Mouse (Mus musculus): ENCODE results near the gene Slc25a39. TPM values are rescaled to one million over a fixed set of nuclear protein-coding genes. Genes with fewer than 3 reads are reported as not detected.
A peak's percentile ranks its signal among the peaks of the same experiment; 100 is the strongest.
"Not testable (repeated sequence)": the region's sequence is repeated elsewhere in the genome, so short reads cannot be mapped to it uniquely, and the experiment has no call there.

Gene Slc25a39
- total RNA-seq, 1 experiment from 2014 or later = 415 TPM

GRCm38 (mm10) chr11:102396671-102397141 is 11.0 kb downstream of the Slc25a39 start:
- no peak for DNase-seq

- DNase-seq = no peak
These were observed 11.5 kb downstream of the Slc25a39 start for GRCm38 (mm10) chr11:102396263-102396662.

GRCm38 (mm10) chr11:102395250-102395649 is 12.5 kb downstream of the Slc25a39 start:
- DNase-seq = peak; percentile 7

- peak; percentile 73 for DNase-seq
These were observed 13.2 kb downstream of the Slc25a39 start for GRCm38 (mm10) chr11:102394421-102395124.

- peak; percentile 45 for DNase-seq
These were observed 13.9 kb downstream of the Slc25a39 start for GRCm38 (mm10) chr11:102393719-102394420.

GRCm38 (mm10) chr11:102393238-102393634 is 14.5 kb downstream of the Slc25a39 start, which contains the start of gene Rundc3a:
TSS of gene Rundc3a (plus strand) at chr11:102393403.
- DNase-seq = peak; percentile 96

- DNase-seq = no peak
These were observed 15.1 kb downstream of the Slc25a39 start for GRCm38 (mm10) chr11:102392441-102393237.

- DNase-seq = not testable (repeated sequence)
These were observed 18.3 kb downstream of the Slc25a39 start for GRCm38 (mm10) chr11:102389436-102389835.

- no peak for DNase-seq
These were observed 21.6 kb downstream of the Slc25a39 start for GRCm38 (mm10) chr11:102386121-102386520.

GRCm38 (mm10) chr11:102385075-102385474 is 22.7 kb downstream of the Slc25a39 start:
- no peak for DNase-seq

- no peak for DNase-seq
These were observed 23.3 kb downstream of the Slc25a39 start for GRCm38 (mm10) chr11:102384418-102384817.

GRCm38 (mm10) chr11:102383365-102384136 is 24.2 kb downstream of the Slc25a39 start:
- no peak for DNase-seq

- no peak for DNase-seq
These were observed 25.0 kb downstream of the Slc25a39 start for GRCm38 (mm10) chr11:102382794-102383193.

GRCm38 (mm10) chr11:102381341-102382100 is 26.2 kb downstream of the Slc25a39 start:
- no peak for DNase-seq

- DNase-seq = no peak
These were observed 27.7 kb downstream of the Slc25a39 start for GRCm38 (mm10) chr11:102380091-102380490.

GRCm38 (mm10) chr11:102377186-102377585 is 30.6 kb downstream of the Slc25a39 start:
- DNase-seq = no peak

- DNase-seq = no peak
These were observed 31.4 kb downstream of the Slc25a39 start for GRCm38 (mm10) chr11:102376196-102376835.

GRCm38 (mm10) chr11:102375196-102376173 is 32.3 kb downstream of the Slc25a39 start:
- DNase-seq = peak; percentile 90

GRCm38 (mm10) chr11:102374108-102374725 is 33.5 kb downstream of the Slc25a39 start:
- no peak for DNase-seq

Data from adrenal gland, postnatal 14 days (tissue).